Mouse (Mus musculus): Measurements from ENCODE around the gene Vmn1r18.
"Not testable (repeated sequence)": the region's sequence is repeated elsewhere in the genome, so short reads cannot be mapped to it uniquely, and the experiment has no call there.

Vmn1r18 gene

GRCm38 (mm10) chr6:57395683-57396082 is at the start of gene Vmn1r18:
TSS of gene Vmn1r18 (minus strand) at chr6:57395783.
- DNase-seq (ENCODE audit: low spot score in 2 of 2), result no peak

GRCm38 (mm10) chr6:57431196-57431595 is 35.6 kb upstream of the Vmn1r18 start:
- DNase-seq (ENCODE audit: low spot score in 2 of 2), result no peak

GRCm38 (mm10) chr6:57428630-57429029 is 33.0 kb upstream of the Vmn1r18 start, which contains the start of gene Vmn1r20:
TSS of gene Vmn1r20 (plus strand) at chr6:57428930.
- no peak for DNase-seq (ENCODE audit: low spot score in 2 of 2)

- DNase-seq (ENCODE audit: low spot score in 2 of 2), result not testable (repeated sequence)
These were observed 7.9 kb upstream of the Vmn1r18 start, which contains the start of gene Vmn1r19 for GRCm38 (mm10) chr6:57403480-57403879. TSS of gene Vmn1r19 (plus strand) at chr6:57403780.

- no peak for DNase-seq (ENCODE audit: low spot score in 2 of 2)
These were observed 28.1 kb downstream of the Vmn1r18 start for GRCm38 (mm10) chr6:57367496-57367895.

GRCm38 (mm10) chr6:57365866-57366265 is 29.7 kb downstream of the Vmn1r18 start:
- DNase-seq (ENCODE audit: low spot score in 2 of 2), result not testable (repeated sequence)

GRCm38 (mm10) chr6:57363627-57364026 is 32.0 kb downstream of the Vmn1r18 start, which contains the start of gene Vmn1r17:
TSS of gene Vmn1r17 (minus strand) at chr6:57363727.
- DNase-seq (ENCODE audit: low spot score in 2 of 2), result no peak

GRCm38 (mm10) chr6:57356864-57357263 is 38.7 kb downstream of the Vmn1r18 start:
- DNase-seq (ENCODE audit: low spot score in 2 of 2), result no peak

GRCm38 (mm10) chr6:57329394-57329793 is 66.2 kb downstream of the Vmn1r18 start, which contains the start of gene Vmn1r16:
TSS of gene Vmn1r16 (minus strand) at chr6:57329494.
- DNase-seq (ENCODE audit: low spot score in 2 of 2), result no peak
